Mouse (Mus musculus) olfactory bulb, adult 2 months (tissue): ENCODE data around the gene Me1.

Experiments
- CTCF ChIP-seq: fragments of 200-500 bp; IDR thresholded peaks from 2 replicates; pipeline ENCODE4 v1.5.1; 2012; ENCODE audit warnings: low read depth, mild to moderate bottlenecking, low read length, moderate library complexity; ENCODE audit not compliant: insufficient read depth
- POLR2A ChIP-seq: fragments of 200-500 bp; IDR thresholded peaks from 2 replicates; pipeline ENCODE4 v1.6.1; 2012; ENCODE audit warnings: mild to moderate bottlenecking, low read depth, low read length, moderate library complexity; ENCODE audit not compliant: insufficient read depth

- TF ChIP-seq CTCF (no peak), POLR2A (no peak)
Observed at GRCm38 (mm10) chr9:86708921-86709320, 13.2 kb upstream of the Me1 start.
